Mouse (Mus musculus) heart, postnatal 0 days (tissue): Measurements from ENCODE around the gene Asap3.

ENCODE experiments used
- CTCF ChIP-seq: IDR thresholded peaks from 2 replicates; pipeline ENCODE4 v1.5.1; 2016; ENCODE audit warnings: antibody characterized with exemption, control low read depth, low read depth
- EP300 ChIP-seq: IDR thresholded peaks from 2 replicates; pipeline ENCODE4 v1.6.1; 2016; ENCODE audit warnings: antibody characterized with exemption, low read depth

GRCm38 (mm10) chr4:136263555-136263954 is 57.4 kb downstream of the Asap3 start:
- TF ChIP-seq CTCF (no peak), EP300 (no peak)
